Mouse (Mus musculus): Measurements from ENCODE around the gene Ceacam19. TPM values are rescaled to one million over a fixed set of nuclear protein-coding genes. Genes with fewer than 3 reads are reported as not detected.

Ceacam19 gene
- polyA plus RNA-seq, 1 experiment from 2014 or later = not detected

- no peaks in the 10 kb centered on the region; the same call in 1 of the 2 replicates for H3K36me3 ChIP-seq (ENCODE audit: control insufficient read depth, insufficient read depth, low read length)
Observed at GRCm38 (mm10) chr7:19911292-19911658, 23.5 kb upstream of the Ceacam19 start.

GRCm38 (mm10) chr7:19910421-19911291, 22.9 kb upstream of the Ceacam19 start:
- peak; percentile 82 for DNase-seq (ENCODE audit: low spot score)
- WGBS = 52% methylated on average over 21 of the region's 21 CpGs
- Histone ChIP-seq H3K9ac (ENCODE audit: low read length) (no peak overlapping the region), H3K36me3 (ENCODE audit: control insufficient read depth, insufficient read depth, low read length) (no peaks in the 10 kb centered on the region; the same call in 1 of the 2 replicates), H3K27me3 (ENCODE audit: control insufficient read depth, insufficient read depth, low read length) (no peaks in the 10 kb centered on the region), H3K4me3 (ENCODE audit: low read depth, low read length) (no peak overlapping the region), H3K4me1 (ENCODE audit: control insufficient read depth, insufficient read depth, low read length) (no peaks in the 10 kb centered on the region), H3K27ac (ENCODE audit: low read depth, low read length) (no peak overlapping the region), H3K4me2 (ENCODE audit: low read depth) (no peak overlapping the region), H3K9me3 (ENCODE audit: control insufficient read depth, low read length) (no peaks in the 10 kb centered on the region; the same call in 1 of the 2 replicates)
- peak; percentile 48; the same call in 1 of the 2 replicates for ATAC-seq (ENCODE audit: insufficient read depth, low FRiP score, low TSS enrichment)

More at GRCm38 (mm10) chr7:19911292-19911658, 23.5 kb upstream of the Ceacam19 start:
- no peak for ATAC-seq (ENCODE audit: insufficient read depth, low FRiP score, low TSS enrichment)
- no peak overlapping the region for H3K4me2 ChIP-seq (ENCODE audit: low read depth)
- H3K27ac ChIP-seq (ENCODE audit: low read depth, low read length) = no peak overlapping the region
- H3K4me1 ChIP-seq (ENCODE audit: control insufficient read depth, insufficient read depth, low read length) = no peaks in the 10 kb centered on the region
- H3K9ac ChIP-seq (ENCODE audit: low read length) = no peak overlapping the region
- WGBS = 85% methylated on average over 6 of the region's 6 CpGs
- DNase-seq (ENCODE audit: low spot score) = no peak
- no peak overlapping the region for H3K4me3 ChIP-seq (ENCODE audit: low read depth, low read length)
- H3K27me3 ChIP-seq (ENCODE audit: control insufficient read depth, insufficient read depth, low read length) = no peaks in the 10 kb centered on the region
- H3K9me3 ChIP-seq (ENCODE audit: control insufficient read depth, low read length) = no peaks in the 10 kb centered on the region; the same call in 1 of the 2 replicates

- H3K4me3 ChIP-seq (ENCODE audit: low read depth, low read length) = no peak overlapping the region
- H3K27ac ChIP-seq (ENCODE audit: low read depth, low read length) = no peak overlapping the region
- H3K4me1 ChIP-seq (ENCODE audit: control insufficient read depth, insufficient read depth, low read length) = no peaks in the 10 kb centered on the region
- no peak overlapping the region for H3K4me2 ChIP-seq (ENCODE audit: low read depth)
- ATAC-seq (ENCODE audit: insufficient read depth, low FRiP score, low TSS enrichment) = no peak
- DNase-seq (ENCODE audit: low spot score) = peak; percentile 43
- 46% methylated on average over 8 of the region's 8 CpGs for WGBS
- no peaks in the 10 kb centered on the region for H3K9me3 ChIP-seq (ENCODE audit: control insufficient read depth, low read length)
- H3K9ac ChIP-seq (ENCODE audit: low read length) = no peak overlapping the region
- H3K27me3 ChIP-seq (ENCODE audit: control insufficient read depth, insufficient read depth, low read length) = no peaks in the 10 kb centered on the region
- H3K36me3 ChIP-seq (ENCODE audit: control insufficient read depth, insufficient read depth, low read length) = no peaks in the 10 kb centered on the region
Observed at GRCm38 (mm10) chr7:19889881-19890280, 2.1 kb upstream of the Ceacam19 start.

- Histone ChIP-seq H3K4me1 (ENCODE audit: control insufficient read depth, insufficient read depth, low read length) (no peaks in the 10 kb centered on the region), H3K27ac (ENCODE audit: low read depth, low read length) (no peak overlapping the region), H3K36me3 (ENCODE audit: control insufficient read depth, insufficient read depth, low read length) (no peaks in the 10 kb centered on the region), H3K4me2 (ENCODE audit: low read depth) (no peak overlapping the region), H3K27me3 (ENCODE audit: control insufficient read depth, insufficient read depth, low read length) (no peaks in the 10 kb centered on the region), H3K9ac (ENCODE audit: low read length) (no peak overlapping the region), H3K9me3 (ENCODE audit: control insufficient read depth, low read length) (no peaks in the 10 kb centered on the region; the same call in 1 of the 2 replicates), H3K4me3 (ENCODE audit: low read depth, low read length) (no peak overlapping the region)
- 84% methylated on average over 8 of the region's 8 CpGs for WGBS
- ATAC-seq (ENCODE audit: insufficient read depth, low FRiP score, low TSS enrichment) (no peak), DNase-seq (ENCODE audit: low spot score) (no peak)
Observed at GRCm38 (mm10) chr7:19880754-19881153, 7.0 kb downstream of the Ceacam19 start.

GRCm38 (mm10) chr7:19876781-19877425, 10.9 kb downstream of the Ceacam19 start:
- Histone ChIP-seq H3K4me3 (ENCODE audit: low read depth, low read length) (no peak overlapping the region), H3K27me3 (ENCODE audit: control insufficient read depth, insufficient read depth, low read length) (no peaks in the 10 kb centered on the region), H3K9me3 (ENCODE audit: control insufficient read depth, low read length) (no peaks in the 10 kb centered on the region; the same call in 1 of the 2 replicates), H3K36me3 (ENCODE audit: control insufficient read depth, insufficient read depth, low read length) (no peaks in the 10 kb centered on the region), H3K4me2 (ENCODE audit: low read depth) (no peak overlapping the region), H3K27ac (ENCODE audit: low read depth, low read length) (no peak overlapping the region), H3K9ac (ENCODE audit: low read length) (no peak overlapping the region), H3K4me1 (ENCODE audit: control insufficient read depth, insufficient read depth, low read length) (no peaks in the 10 kb centered on the region)
- ATAC-seq (ENCODE audit: insufficient read depth, low FRiP score, low TSS enrichment) = 0 out of 2 replicates have a peak, but pooled peaks have one; percentile 35
- DNase-seq (ENCODE audit: low spot score) = no peak
- WGBS = 70% methylated on average over 14 of the region's 14 CpGs

- Histone ChIP-seq H3K4me2 (ENCODE audit: low read depth) (no peak overlapping the region), H3K36me3 (ENCODE audit: control insufficient read depth, insufficient read depth, low read length) (no peaks in the 10 kb centered on the region), H3K4me3 (ENCODE audit: low read depth, low read length) (no peak overlapping the region), H3K27ac (ENCODE audit: low read depth, low read length) (no peak overlapping the region), H3K9me3 (ENCODE audit: control insufficient read depth, low read length) (no peaks in the 10 kb centered on the region; the same call in 1 of the 2 replicates), H3K27me3 (ENCODE audit: control insufficient read depth, insufficient read depth, low read length) (no peaks in the 10 kb centered on the region), H3K4me1 (ENCODE audit: control insufficient read depth, insufficient read depth, low read length) (no peaks in the 10 kb centered on the region), H3K9ac (ENCODE audit: low read length) (no peak overlapping the region)
- 54% methylated on average over 13 of the region's 13 CpGs for WGBS
- DNase-seq (ENCODE audit: low spot score) (peak; percentile 19), ATAC-seq (ENCODE audit: insufficient read depth, low FRiP score, low TSS enrichment) (0 out of 2 replicates have a peak, but pooled peaks have one; percentile 41)
Observed at GRCm38 (mm10) chr7:19875948-19876682, 11.7 kb downstream of the Ceacam19 start.

GRCm38 (mm10) chr7:19871943-19872601, 15.7 kb downstream of the Ceacam19 start:
- Histone ChIP-seq H3K27me3 (ENCODE audit: control insufficient read depth, insufficient read depth, low read length) (no peaks in the 10 kb centered on the region), H3K9me3 (ENCODE audit: control insufficient read depth, low read length) (peaks cover 3% of the 10 kb centered on the region; the same call in 1 of the 2 replicates), H3K4me1 (ENCODE audit: control insufficient read depth, insufficient read depth, low read length) (no peaks in the 10 kb centered on the region), H3K27ac (ENCODE audit: low read depth, low read length) (no peak overlapping the region), H3K36me3 (ENCODE audit: control insufficient read depth, insufficient read depth, low read length) (no peaks in the 10 kb centered on the region), H3K4me3 (ENCODE audit: low read depth, low read length) (no peak overlapping the region), H3K9ac (ENCODE audit: low read length) (no peak overlapping the region), H3K4me2 (ENCODE audit: low read depth) (no peak overlapping the region)
- ATAC-seq (ENCODE audit: insufficient read depth, low FRiP score, low TSS enrichment) (no peak), DNase-seq (ENCODE audit: low spot score) (no peak)
- WGBS = 51% methylated on average over 5 of the region's 5 CpGs

GRCm38 (mm10) chr7:19871137-19871621, 16.6 kb downstream of the Ceacam19 start:
- 66% methylated on average over 10 of the region's 10 CpGs for WGBS
- Histone ChIP-seq H3K9me3 (ENCODE audit: control insufficient read depth, low read length) (peaks cover 3% of the 10 kb centered on the region; the same call in 1 of the 2 replicates), H3K4me1 (ENCODE audit: control insufficient read depth, insufficient read depth, low read length) (no peaks in the 10 kb centered on the region), H3K27ac (ENCODE audit: low read depth, low read length) (no peak overlapping the region), H3K36me3 (ENCODE audit: control insufficient read depth, insufficient read depth, low read length) (no peaks in the 10 kb centered on the region), H3K4me2 (ENCODE audit: low read depth) (no peak overlapping the region), H3K27me3 (ENCODE audit: control insufficient read depth, insufficient read depth, low read length) (no peaks in the 10 kb centered on the region), H3K9ac (ENCODE audit: low read length) (no peak overlapping the region), H3K4me3 (ENCODE audit: low read depth, low read length) (no peak overlapping the region)
- DNase-seq (ENCODE audit: low spot score) = no peak
- no peak for ATAC-seq (ENCODE audit: insufficient read depth, low FRiP score, low TSS enrichment)
